Mouse (Mus musculus): Measurements from ENCODE around the gene Hs6st1.
"Not testable (repeated sequence)": the region's sequence is repeated elsewhere in the genome, so short reads cannot be mapped to it uniquely, and the experiment has no call there.

The Hs6st1 gene

GRCm38 (mm10) chr1:36068076-36068475 is at the start of gene Hs6st1:
Gene Hs6st1 (plus strand): TSS chr1:36068400.
- DNase-seq (ENCODE audit: low read depth, low spot score) = peak; percentile 86

- no peak for DNase-seq (ENCODE audit: low read depth, low spot score)
Measured at GRCm38 (mm10) chr1:36018617-36019016, 49.6 kb upstream of the Hs6st1 start.

GRCm38 (mm10) chr1:36019161-36019560 is 49.0 kb upstream of the Hs6st1 start:
- DNase-seq (ENCODE audit: low read depth, low spot score) = no peak

GRCm38 (mm10) chr1:36020315-36020714 is 47.9 kb upstream of the Hs6st1 start:
- DNase-seq (ENCODE audit: low read depth, low spot score) = no peak

GRCm38 (mm10) chr1:36030421-36030821 is 37.8 kb upstream of the Hs6st1 start:
- DNase-seq (ENCODE audit: low read depth, low spot score) = peak; percentile 3

- DNase-seq (ENCODE audit: low read depth, low spot score) = no peak
Measured at GRCm38 (mm10) chr1:36038769-36039168, 29.4 kb upstream of the Hs6st1 start.

GRCm38 (mm10) chr1:36042072-36042471 is 26.1 kb upstream of the Hs6st1 start:
- DNase-seq (ENCODE audit: low read depth, low spot score) = no peak

- not testable (repeated sequence) for DNase-seq (ENCODE audit: low read depth, low spot score)
Measured at GRCm38 (mm10) chr1:36043793-36044192, 24.4 kb upstream of the Hs6st1 start.

GRCm38 (mm10) chr1:36044288-36044687 is 23.9 kb upstream of the Hs6st1 start:
- no peak for DNase-seq (ENCODE audit: low read depth, low spot score)

- no peak for DNase-seq (ENCODE audit: low read depth, low spot score)
Measured at GRCm38 (mm10) chr1:36052672-36053071, 15.5 kb upstream of the Hs6st1 start.

- DNase-seq (ENCODE audit: low read depth, low spot score) = no peak
Measured at GRCm38 (mm10) chr1:36053566-36053965, 14.6 kb upstream of the Hs6st1 start.

- no peak for DNase-seq (ENCODE audit: low read depth, low spot score)
Measured at GRCm38 (mm10) chr1:36054182-36054966, 13.8 kb upstream of the Hs6st1 start.

GRCm38 (mm10) chr1:36054967-36055357 is 13.2 kb upstream of the Hs6st1 start:
- DNase-seq (ENCODE audit: low read depth, low spot score) = no peak

GRCm38 (mm10) chr1:36059351-36059750 is 8.8 kb upstream of the Hs6st1 start:
- DNase-seq (ENCODE audit: low read depth, low spot score) = no peak

- no peak for DNase-seq (ENCODE audit: low read depth, low spot score)
Measured at GRCm38 (mm10) chr1:36059959-36060953, 7.9 kb upstream of the Hs6st1 start.

- no peak for DNase-seq (ENCODE audit: low read depth, low spot score)
Measured at GRCm38 (mm10) chr1:36061211-36061915, 6.8 kb upstream of the Hs6st1 start.

- no peak for DNase-seq (ENCODE audit: low read depth, low spot score)
Measured at GRCm38 (mm10) chr1:36062088-36062805, 6.0 kb upstream of the Hs6st1 start.

- DNase-seq (ENCODE audit: low read depth, low spot score) = no peak
Measured at GRCm38 (mm10) chr1:36062826-36063640, 5.2 kb upstream of the Hs6st1 start.

GRCm38 (mm10) chr1:36063641-36063955 is 4.6 kb upstream of the Hs6st1 start:
- DNase-seq (ENCODE audit: low read depth, low spot score) = no peak

- no peak for DNase-seq (ENCODE audit: low read depth, low spot score)
Measured at GRCm38 (mm10) chr1:36064223-36064622, 4.0 kb upstream of the Hs6st1 start.

All from brain, embryonic 18.5 days (tissue).